Mouse (Mus musculus) left cerebral cortex, postnatal 10 days (tissue): ENCODE data around the gene Rictor. TPM values are rescaled to one million over a fixed set of nuclear protein-coding genes. Genes with fewer than 3 reads are reported as not detected.
"Not testable (repeated sequence)": the region's sequence is repeated elsewhere in the genome, so short reads cannot be mapped to it uniquely, and the experiment has no call there.

Experiments used
- DNase-seq, 2 experiments: peaks; one replicate each; pipeline ENCODE4 v3.0.0; 2021 to 2022; ENCODE audit warnings: low spot score in 2 of 2, mixed read lengths in 1 of 2; ENCODE audit errors: extremely low spot score in 1 of 2
- intact Hi-C: fragments of 180-260 bp; cut with DNase I; formaldehyde crosslinking; loops from one replicate; pipeline ENCODE4 v1.15.1; 2025
- total RNA-seq, 2 experiments: library from RNA; stranded (reverse); gene quantifications; 2 replicates each; pipeline ENCODE4 v1.2.3; 2021

Gene Rictor
- total RNA-seq, 2 experiments from 2014 or later, result 33.9 to 34.2 TPM

GRCm38 (mm10) chr15:6724442-6724841 is 16.3 kb downstream of the Rictor start:
- intact Hi-C loops, result no loop called here
- DNase-seq, result no peak

- DNase-seq, result no peak
- intact Hi-C loops, result no loop called here
Measured at GRCm38 (mm10) chr15:6726130-6726808, 18.1 kb downstream of the Rictor start.

- no peak for DNase-seq
- intact Hi-C loops, result no loop called here
Measured at GRCm38 (mm10) chr15:6733076-6733475, 24.9 kb downstream of the Rictor start.

GRCm38 (mm10) chr15:6739180-6739579 is 31.0 kb downstream of the Rictor start:
- no peak for DNase-seq
- intact Hi-C loops, result no loop called here

DNA sequence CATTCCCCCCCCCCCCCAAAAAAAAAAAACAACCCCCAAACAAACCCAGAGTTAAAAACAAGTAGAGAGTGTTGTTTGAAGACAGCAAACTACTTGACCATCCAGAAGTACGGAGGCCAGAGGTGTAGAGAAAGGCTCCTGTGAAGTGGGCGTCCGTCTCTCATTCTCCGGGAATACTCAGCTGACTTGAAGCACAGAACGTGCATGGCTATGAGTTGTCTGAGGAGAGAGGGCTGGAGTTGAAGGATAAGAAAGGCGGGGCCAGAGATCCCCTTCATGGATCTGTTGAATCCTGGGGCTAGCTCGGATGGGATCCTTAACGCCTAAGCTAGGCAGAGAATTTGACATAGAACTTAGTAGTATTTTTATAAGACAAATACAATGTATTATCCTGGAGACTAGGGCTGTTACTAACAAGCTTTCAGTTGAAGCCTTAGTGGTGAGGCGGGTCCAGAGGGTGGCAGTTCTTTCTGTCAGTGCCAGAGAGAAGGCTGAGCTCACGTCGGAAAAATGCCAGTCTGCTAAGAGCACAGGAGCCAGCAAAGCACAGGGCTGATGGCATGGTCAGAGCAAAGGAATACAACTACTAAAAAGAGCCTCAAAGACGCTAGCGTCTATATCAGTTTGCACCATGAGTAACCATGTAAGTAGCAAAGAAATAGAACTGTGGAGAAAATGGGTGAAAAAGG is 34.3 kb downstream of the Rictor start:
- intact Hi-C loops, result no loop called here
- no peak for DNase-seq

DNA sequence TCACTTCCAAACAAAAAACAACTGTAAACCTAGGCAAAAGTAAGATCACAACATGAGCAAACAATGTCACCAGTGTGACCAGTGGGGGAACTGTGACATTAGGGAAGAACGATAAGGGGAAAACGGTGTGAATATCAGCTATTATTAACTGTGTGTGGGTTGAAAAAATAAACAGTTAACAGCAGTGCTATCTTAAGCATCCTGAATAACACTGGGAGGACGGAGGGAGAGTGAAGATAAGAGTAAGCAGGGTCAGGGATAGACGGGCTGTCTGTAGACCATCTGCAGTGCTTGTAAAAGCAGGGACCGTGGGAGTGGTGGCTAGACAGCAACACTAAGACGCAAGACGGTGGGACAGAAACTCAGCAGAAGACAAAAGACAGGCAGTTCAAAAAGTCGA is 35.5 kb downstream of the Rictor start:
- intact Hi-C loops, result no loop called here
- DNase-seq, result no peak

DNA sequence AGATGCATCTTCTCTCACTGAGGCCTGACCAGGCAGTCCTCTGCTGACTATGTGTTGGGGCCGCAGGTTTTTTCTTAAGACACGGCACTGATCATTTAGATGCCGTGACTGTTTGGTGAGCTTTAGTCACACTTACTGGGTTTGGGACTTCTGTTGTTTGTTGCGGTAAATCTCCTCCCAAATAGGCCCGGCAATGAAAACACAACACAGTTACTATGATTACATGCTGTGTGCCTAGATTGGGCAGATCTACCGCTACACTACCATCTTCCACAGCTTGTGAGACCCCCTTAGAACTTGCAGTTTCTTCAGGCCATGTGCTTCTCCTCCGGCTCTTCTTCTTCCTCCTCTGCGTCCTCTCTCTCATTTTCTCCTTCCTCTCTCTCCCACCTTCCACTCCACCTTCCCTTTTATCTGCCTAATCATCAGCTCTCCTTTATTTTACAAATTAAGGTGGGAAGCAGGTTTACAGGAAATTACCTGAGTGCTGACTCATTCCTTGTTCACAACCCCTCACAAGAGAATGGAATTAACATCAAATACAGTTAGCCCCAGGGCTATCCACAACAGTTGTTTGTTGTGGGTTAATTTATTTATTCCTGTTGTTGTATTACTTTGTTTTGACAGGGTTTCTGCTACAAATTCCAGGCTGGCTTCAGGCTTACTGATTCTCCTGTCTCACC is 38.3 kb downstream of the Rictor start:
- DNase-seq, intact Hi-C loops: not testable (repeated sequence)

DNA sequence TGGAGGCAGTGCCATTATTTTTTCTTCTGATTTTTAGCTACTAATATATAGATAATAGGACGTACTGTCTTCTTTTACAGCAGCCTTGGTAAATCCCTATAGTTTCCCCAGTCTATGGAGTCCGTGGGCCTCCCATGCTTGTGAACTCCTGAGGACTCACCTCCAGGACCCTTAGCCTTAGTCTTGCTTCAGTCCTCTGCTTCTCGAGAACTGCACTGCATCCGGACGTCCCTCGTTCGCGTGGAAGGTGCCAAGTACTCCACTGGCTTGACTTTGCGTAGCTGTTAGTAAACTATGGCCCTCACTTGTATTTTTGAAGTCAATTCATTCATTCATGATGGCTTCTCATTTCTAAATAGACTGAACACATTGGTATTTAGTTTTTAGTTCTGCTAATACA is 38.8 kb downstream of the Rictor start:
- DNase-seq, result no peak
- intact Hi-C loops, result no loop called here

DNA sequence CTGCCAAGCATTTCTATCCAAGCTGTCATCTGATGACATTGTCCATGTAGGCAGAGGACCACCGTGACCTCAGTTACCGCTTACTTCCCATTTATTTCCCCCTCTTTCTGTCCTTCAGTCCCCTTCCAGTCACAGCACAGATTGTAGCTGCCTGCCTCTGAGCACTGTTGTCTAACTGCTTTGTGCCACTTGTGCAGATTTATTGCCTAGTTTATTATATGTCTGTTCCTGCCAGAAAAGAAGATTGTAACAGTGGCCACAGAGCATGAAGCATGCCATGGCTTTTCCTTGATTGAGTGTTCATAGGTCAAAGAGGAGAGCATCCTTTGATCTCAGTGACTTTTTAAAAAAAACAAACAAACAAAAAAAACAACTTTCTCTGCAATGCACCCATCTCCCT is 46.2 kb downstream of the Rictor start:
- intact Hi-C loops, result no loop called here
- no peak for DNase-seq

GRCm38 (mm10) chr15:6772265-6772664 is 64.1 kb downstream of the Rictor start:
- intact Hi-C loops, result no loop called here
- no peak for DNase-seq

GRCm38 (mm10) chr15:6786212-6786611 is 78.0 kb downstream of the Rictor start:
- intact Hi-C loops, result no loop called here
- no peak for DNase-seq

GRCm38 (mm10) chr15:6787236-6787635 is 79.1 kb downstream of the Rictor start:
- no peak for DNase-seq
- intact Hi-C loops, result no loop called here

- intact Hi-C loops, result no loop called here
- DNase-seq, result no peak
Measured at GRCm38 (mm10) chr15:6790011-6790410, 81.8 kb downstream of the Rictor start.

- intact Hi-C loops, result no loop called here
- DNase-seq, result no peak
Measured at GRCm38 (mm10) chr15:6791648-6792047, 83.5 kb downstream of the Rictor start.

- DNase-seq, result no peak
- intact Hi-C loops, result no loop called here
Measured at GRCm38 (mm10) chr15:6792846-6793245, 84.7 kb downstream of the Rictor start.

- intact Hi-C loops, DNase-seq: not testable (repeated sequence)
Measured at GRCm38 (mm10) chr15:6801212-6801611, 93.0 kb downstream of the Rictor start.

DNA sequence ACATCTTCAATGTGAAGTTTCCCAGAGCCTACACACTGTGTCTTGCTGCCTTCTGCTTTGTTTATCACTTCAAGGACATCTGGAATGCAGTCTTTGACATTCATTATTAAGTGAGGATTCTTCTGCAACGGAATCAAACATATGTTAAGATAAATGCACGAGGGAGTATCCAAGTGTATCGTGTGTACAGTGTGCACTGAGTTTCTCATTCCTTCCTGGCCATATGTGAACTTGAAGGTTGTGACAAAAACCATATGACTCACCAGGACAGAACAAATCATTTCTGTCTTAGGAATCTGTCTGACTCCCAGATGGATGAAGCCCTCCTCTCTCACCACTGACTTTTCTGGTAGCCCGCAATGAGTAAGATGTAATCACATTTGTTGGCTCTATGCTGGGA is 107.6 kb downstream of the Rictor start:
- intact Hi-C loops, result no loop called here
- DNase-seq, result no peak

DNA sequence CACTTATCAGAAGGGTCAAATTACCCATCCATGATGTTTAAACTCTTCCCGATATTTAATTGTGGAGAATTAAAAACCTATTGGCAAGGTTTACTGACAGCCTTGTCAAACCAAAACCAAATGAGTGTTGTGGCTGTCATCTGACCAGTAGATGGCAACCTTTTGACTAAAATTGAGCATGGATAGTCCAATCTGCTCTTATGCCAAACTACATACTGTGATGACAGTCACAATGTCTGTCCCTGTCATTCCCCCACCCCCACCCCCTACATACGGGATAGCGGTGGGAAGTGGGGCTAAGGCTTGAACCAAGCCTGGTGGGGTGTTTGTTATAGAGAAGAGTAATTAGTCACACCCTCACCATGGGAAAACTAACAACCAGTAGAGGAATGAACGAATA is 132.0 kb downstream of the Rictor start:
- intact Hi-C loops, result no loop called here
- no peak for DNase-seq

GRCm38 (mm10) chr15:6849851-6850250 is 141.7 kb downstream of the Rictor start:
- DNase-seq, result no peak
- intact Hi-C loops, result no loop called here
